Mouse (Mus musculus) cerebellum, adult 2 months (tissue): ENCODE data around the gene Vps8.

Experiments
- CTCF ChIP-seq: fragments of 200-500 bp; IDR thresholded peaks from 2 replicates; pipeline ENCODE4 v1.5.1; 2011; ENCODE audit warnings: low read depth, mild to moderate bottlenecking, control low read depth, low read length, moderate library complexity, borderline replicate concordance; ENCODE audit not compliant: insufficient read depth
- POLR2A ChIP-seq: fragments of 200-500 bp; IDR thresholded peaks from 2 replicates; pipeline ENCODE4 v1.6.1; 2011; ENCODE audit warnings: low read length, control low read depth, borderline replicate concordance; ENCODE audit not compliant: insufficient read depth

GRCm38 (mm10) chr16:21377605-21377968 is 45.3 kb upstream of the Vps8 start:
- no peak for TF ChIP-seq CTCF
- TF ChIP-seq POLR2A = no peak
